Mouse (Mus musculus): Measurements from ENCODE around the gene Wdr63.

- TF ChIP-seq POLR2A (IDR thresholded peaks at IDR 0.05; ENCODE audit: borderline replicate concordance, low read depth, low read length), result no peak
- TF ChIP-seq CTCF (IDR thresholded peaks at IDR 0.05; ENCODE audit: low read depth, low read length), result no peak
Observed at GRCm38 (mm10) chr3:146122125-146122420, 14.1 kb upstream of the Wdr63 start.
